Mouse (Mus musculus) lung, embryonic 14.5 days (tissue): ENCODE results near the gene Fdxacb1. TPM values are rescaled to one million over a fixed set of nuclear protein-coding genes. Genes with fewer than 3 reads are reported as not detected.

Source experiments
- ATAC-seq: fragments of 200-750 bp; cut with Nextera tagmentation; 2 replicates; pipeline ENCODE4 v1.8.0; 2017; ENCODE audit warnings: mild to moderate bottlenecking, moderate TSS enrichment, moderate library complexity; ENCODE audit not compliant: insufficient read depth
- DNase-seq: peaks from one replicate; pipeline ENCODE4 v3.0.0-alpha.2; 2015
- H3K27ac ChIP-seq: fragments of 300-500 bp; sonication (generic); 2 replicates; pipeline ENCODE4 v1.5.1; 2014; ENCODE audit warnings: low read depth, mild to moderate bottlenecking, moderate library complexity
- H3K27me3 ChIP-seq: fragments of 300-500 bp; sonication (generic); 2 replicates; pipeline ENCODE4 v1.6.1; 2014; ENCODE audit warnings: low read length, control low read depth; ENCODE audit not compliant: insufficient read depth
- H3K36me3 ChIP-seq: fragments of 300-500 bp; sonication (generic); 2 replicates; pipeline ENCODE4 v1.6.1; 2014; ENCODE audit warnings: control low read depth; ENCODE audit not compliant: insufficient read depth
- H3K4me1 ChIP-seq: fragments of 300-500 bp; sonication (generic); 2 replicates; pipeline ENCODE4 v1.6.1; 2014; ENCODE audit warnings: antibody characterized with exemption, control low read depth; ENCODE audit not compliant: insufficient read depth
- H3K4me2 ChIP-seq: fragments of 300-500 bp; sonication (generic); 2 replicates; pipeline ENCODE4 v1.6.1; 2014; ENCODE audit warnings: mild to moderate bottlenecking
- H3K4me3 ChIP-seq: fragments of 300-500 bp; sonication (generic); 2 replicates; pipeline ENCODE4 v1.5.1; 2014; ENCODE audit warnings: low read depth, low read length
- H3K9ac ChIP-seq: fragments of 300-500 bp; sonication (generic); 2 replicates; pipeline ENCODE4 v1.6.1; 2014
- H3K9me3 ChIP-seq: fragments of 300-500 bp; sonication (generic); 2 replicates; pipeline ENCODE4 v1.6.1; 2016; ENCODE audit warnings: low read depth, low read length, control low read depth
- CTCF ChIP-seq: IDR thresholded peaks from 2 replicates; pipeline ENCODE4 v1.5.1; 2016; ENCODE audit warnings: antibody characterized with exemption, low read depth
- WGBS: fragments of 180-500 bp; shearing (Covaris S2); extraction: QIAGEN DNeasy Blood & Tissue Kit; methylation state at CpG from one replicate; pipeline ENCODE4 v1.1.7; 2014; 5-methylcytosine and 5-hydroxymethylcytosine counted together
- polyA plus RNA-seq: library from polyadenylated mRNA; unstranded; fragments of >200 nt; fragmentation: Nextera tagmentation; extraction: Ambion mirVana; gene quantifications from 2 replicates; pipeline ENCODE4 v1.2.1, GENCODE M21; 2014

Gene Fdxacb1
- polyA plus RNA-seq, 1 experiment from 2014 or later = 15.3 TPM

- 11% methylated on average over 36 of the region's 36 CpGs for WGBS
- Histone ChIP-seq H3K27ac (0 out of 2 replicates have a peak within 1 kb of the TSS, but pooled peaks have one; percentile 9), H3K9ac (peak within 1 kb of the TSS; percentile 21; the same call in 1 of the 2 replicates), H3K4me2 (peak within 1 kb of the TSS; percentile 64), H3K27me3 (no peaks in the 10 kb centered on the region), H3K9me3 (no peaks in the 10 kb centered on the region), H3K4me3 (peak within 1 kb of the TSS; percentile 30), H3K36me3 (no peaks in the 10 kb centered on the region), H3K4me1 (no peaks in the 10 kb centered on the region; the same call in 1 of the 2 replicates)
- peak; percentile 97 for DNase-seq
- TF ChIP-seq CTCF = no peak
- peak; percentile 98 for ATAC-seq
Observed at GRCm38 (mm10) chr9:50738914-50739870, 28.8 kb upstream of the Fdxacb1 start, which contains the start of gene Dixdc1. TSS of gene Dixdc1 (minus strand) at chr9:50739517.

DNA sequence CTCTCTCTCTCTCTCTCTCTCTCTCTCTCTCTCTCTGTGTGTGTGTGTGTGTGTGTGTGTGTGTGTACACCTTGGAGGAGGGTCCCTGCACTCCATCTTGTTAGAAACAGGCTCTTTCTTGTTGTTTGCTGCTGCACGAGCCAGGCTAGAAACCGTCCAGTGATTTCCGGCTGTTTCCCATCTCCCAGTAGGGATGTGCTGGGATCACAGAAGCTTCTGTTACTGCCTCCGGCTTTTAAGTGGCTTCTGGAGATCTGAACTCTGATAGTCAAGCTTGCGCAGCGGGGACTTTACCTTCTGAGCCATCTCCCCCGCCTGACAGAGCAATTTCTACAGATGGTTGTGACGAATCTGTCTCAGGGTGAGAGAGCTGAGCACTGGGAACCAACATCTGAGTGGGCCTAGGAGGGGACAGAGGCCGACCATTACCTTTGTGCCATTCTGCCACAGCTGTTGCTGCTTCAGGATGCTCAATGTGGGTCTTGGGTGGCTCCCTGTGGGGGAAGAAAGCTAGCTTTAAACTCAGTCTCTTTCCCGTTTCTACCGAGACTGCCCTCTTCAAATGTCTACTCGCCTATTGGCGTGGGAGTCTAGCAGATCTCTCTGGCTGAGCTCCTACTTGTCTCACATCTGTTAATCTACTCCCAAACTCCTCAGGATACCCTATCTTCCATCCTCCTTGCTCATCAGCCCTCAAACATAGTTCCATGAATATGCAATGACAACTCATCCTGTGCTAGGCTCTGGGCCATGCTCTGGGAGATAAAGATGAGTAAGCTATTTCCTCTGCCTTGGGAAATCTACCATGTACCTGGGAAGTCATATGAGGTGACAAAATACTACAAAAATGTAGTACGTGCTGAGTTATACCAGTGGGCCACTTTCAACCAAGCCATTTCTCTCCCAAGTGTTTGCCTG is 26.9 kb upstream of the Fdxacb1 start:
- Histone ChIP-seq H3K27ac (no peak overlapping the region), H3K9me3 (no peaks in the 10 kb centered on the region), H3K27me3 (no peaks in the 10 kb centered on the region), H3K4me2 (no peak overlapping the region), H3K4me1 (peaks cover 5% of the 10 kb centered on the region; the same call in 1 of the 2 replicates), H3K36me3 (no peaks in the 10 kb centered on the region), H3K9ac (no peak overlapping the region), H3K4me3 (no peak overlapping the region)
- no peak for ATAC-seq
- no peak for DNase-seq
- WGBS = 83% methylated on average over 14 of the region's 14 CpGs
- no peak for TF ChIP-seq CTCF

GRCm38 (mm10) chr9:50742261-50742660 is 25.8 kb upstream of the Fdxacb1 start:
- no peak overlapping the region for H3K9ac ChIP-seq
- H3K4me2 ChIP-seq = no peak overlapping the region
- no peaks in the 10 kb centered on the region for H3K27me3 ChIP-seq
- H3K9me3 ChIP-seq = no peaks in the 10 kb centered on the region
- peaks cover 6% of the 10 kb centered on the region; the same call in 1 of the 2 replicates for H3K4me1 ChIP-seq
- H3K4me3 ChIP-seq = no peak overlapping the region
- no peak for TF ChIP-seq CTCF
- DNase-seq (no peak), ATAC-seq (no peak)
- no peaks in the 10 kb centered on the region for H3K36me3 ChIP-seq
- H3K27ac ChIP-seq = no peak overlapping the region
- WGBS = 75% methylated on average over 3 of the region's 3 CpGs

- Histone ChIP-seq H3K4me2 (no peak overlapping the region), H3K4me3 (no peak overlapping the region), H3K36me3 (no peaks in the 10 kb centered on the region), H3K9ac (no peak overlapping the region), H3K27me3 (no peaks in the 10 kb centered on the region), H3K4me1 (peaks cover 6% of the 10 kb centered on the region; the same call in 1 of the 2 replicates), H3K27ac (no peak overlapping the region), H3K9me3 (no peaks in the 10 kb centered on the region)
- ATAC-seq (no peak), DNase-seq (no peak)
- 71% methylated on average over 2 of the region's 2 CpGs for WGBS
- no peak for TF ChIP-seq CTCF
Observed at GRCm38 (mm10) chr9:50742744-50743143, 25.3 kb upstream of the Fdxacb1 start.

DNA sequence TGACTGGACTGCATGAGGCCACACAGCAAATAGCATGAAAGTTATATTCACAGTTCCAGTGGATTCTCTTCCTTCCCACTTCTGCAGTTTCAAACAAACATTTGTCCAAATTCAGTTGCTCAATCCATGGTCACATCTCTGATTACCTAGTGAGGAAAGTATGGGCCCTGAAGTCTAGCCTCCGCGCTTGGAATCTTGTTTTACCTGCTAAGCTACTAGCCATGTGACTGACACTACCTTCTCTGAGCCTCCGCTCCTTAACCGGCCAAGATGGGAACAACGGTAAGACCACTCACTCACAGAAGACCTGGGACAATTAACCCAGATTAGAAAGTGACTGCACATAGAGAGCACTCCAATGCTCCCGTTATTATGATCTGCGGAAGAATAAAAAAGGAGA is 22.2 kb upstream of the Fdxacb1 start:
- peak; percentile 66 for DNase-seq
- WGBS = 16% methylated on average over 7 of the region's 7 CpGs
- no peaks in the 10 kb centered on the region for H3K27me3 ChIP-seq
- H3K9ac ChIP-seq = peak overlapping the region; percentile 59
- H3K36me3 ChIP-seq = no peaks in the 10 kb centered on the region
- TF ChIP-seq CTCF = no peak
- peak overlapping the region; percentile 66 for H3K4me2 ChIP-seq
- H3K4me3 ChIP-seq = peak overlapping the region; percentile 45
- peak overlapping the region; percentile 89 for H3K27ac ChIP-seq
- 0 out of 2 replicates have a peak, but pooled peaks cover 6% of the 10 kb centered on the region for H3K4me1 ChIP-seq
- H3K9me3 ChIP-seq = no peaks in the 10 kb centered on the region
- ATAC-seq = peak; percentile 72

DNA sequence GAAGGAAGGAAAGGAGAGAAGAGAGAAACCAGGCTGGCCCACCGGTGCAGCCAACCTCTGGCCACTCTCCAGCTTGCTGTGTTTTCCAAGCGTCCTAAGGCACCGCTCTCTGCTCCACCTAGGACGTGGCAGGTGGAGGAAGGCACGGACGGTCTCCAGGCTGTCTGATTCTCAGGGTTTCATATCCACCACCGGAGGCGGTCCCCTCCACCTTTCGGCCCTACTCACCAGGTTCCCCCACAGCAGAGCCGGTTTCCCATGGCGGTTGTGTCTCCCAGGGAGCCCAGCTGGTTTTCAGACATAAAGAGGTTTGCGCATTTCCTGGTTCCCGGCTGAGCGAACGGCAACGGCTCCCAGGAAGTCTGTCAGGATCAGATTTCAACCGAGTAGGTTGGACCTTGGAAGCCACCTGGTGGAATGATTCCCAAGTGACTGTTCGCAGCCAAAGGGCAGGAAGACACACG is 21.8 kb upstream of the Fdxacb1 start, which contains the start of gene 2310030G06Rik:
Gene 2310030G06Rik (minus strand): TSS at position 323 of the 464 bp plus-strand sequence.
- WGBS = under 1% methylated on average over 19 of the region's 19 CpGs
- DNase-seq = peak; percentile 79
- Histone ChIP-seq H3K27me3 (no peaks in the 10 kb centered on the region; the same call in 1 of the 2 replicates), H3K4me1 (0 out of 2 replicates have a peak, but pooled peaks cover 6% of the 10 kb centered on the region), H3K27ac (peak within 1 kb of the TSS; percentile 89), H3K4me2 (peak within 1 kb of the TSS; percentile 66), H3K36me3 (no peaks in the 10 kb centered on the region), H3K9me3 (no peaks in the 10 kb centered on the region), H3K9ac (peak within 1 kb of the TSS; percentile 59), H3K4me3 (peak within 1 kb of the TSS; percentile 45)
- peak; percentile 41 for TF ChIP-seq CTCF
- peak; percentile 83 for ATAC-seq
